Mouse (Mus musculus) activated CD4-positive, CD25-positive, alpha-beta regulatory T cell (primary cell): ENCODE results near the gene Olfr658. TPM values are rescaled to one million over a fixed set of nuclear protein-coding genes. Genes with fewer than 3 reads are reported as not detected.

ENCODE experiments used
- polyA plus RNA-seq, 2 experiments: library from polyadenylated mRNA; unstranded; fragments of 100-300 nt; shearing (Covaris generic); gene quantifications; one replicate each; pipeline ENCODE4 v1.2.1; 2017

Gene Olfr658
- polyA plus RNA-seq: under 1 TPM in 1 of 2 experiments, not detected in 1; 0.42 TPM

GRCm38 (mm10) chr7:104646841-104647482, at the start of gene Olfr658:
Olfr658 (minus strand) TSS chr7:104647305.

GRCm38 (mm10) chr7:104686201-104686600, 39.1 kb upstream of the Olfr658 start, which contains the start of gene Olfr661:
Olfr661 (plus strand) TSS chr7:104686501.

GRCm38 (mm10) chr7:104666453-104666852, 19.3 kb upstream of the Olfr658 start, which contains the start of gene Olfr659:
Olfr659 (plus strand) TSS chr7:104666753.

GRCm38 (mm10) chr7:104624494-104624893, 22.6 kb downstream of the Olfr658 start, which contains the start of gene Olfr657:
Olfr657 (plus strand) TSS chr7:104624794.

GRCm38 (mm10) chr7:104613655-104614054, 33.5 kb downstream of the Olfr658 start, which contains the start of gene Olfr656:
Olfr656 (plus strand) TSS chr7:104613955.

GRCm38 (mm10) chr7:104601679-104602078, 45.4 kb downstream of the Olfr658 start, which contains the start of gene Olfr655:
Olfr655 (minus strand) TSS chr7:104601779.

Other genes starting within 250 kb of the Olfr658 start
- under 1 TPM; 0.47 to 0.86 TPM for gene Trim30c, start 246.5 kb downstream of the Olfr658 start, polyA plus RNA-seq
- 10 to 100 TPM; 54.1 to 86.0 TPM for gene Trim30a, start 182.1 kb downstream of the Olfr658 start, polyA plus RNA-seq
- 10 to 100 TPM; 17.4 to 23.2 TPM for gene Trim30d, start 139.5 kb downstream of the Olfr658 start, polyA plus RNA-seq
- not detected for gene Olfr651, start 97.2 kb downstream of the Olfr658 start, polyA plus RNA-seq
- under 1 TPM in 1 of 2 experiments, not detected in 1; 0.20 TPM for gene Olfr652, start 86.4 kb downstream of the Olfr658 start, polyA plus RNA-seq
- not detected for gene Olfr653, start 70.0 kb downstream of the Olfr658 start, polyA plus RNA-seq
- gene Olfr654, start 60.3 kb downstream of the Olfr658 start, polyA plus RNA-seq: under 1 TPM in 1 of 2 experiments, not detected in 1; 0.09 TPM
- gene Olfr655, start 45.5 kb downstream of the Olfr658 start, polyA plus RNA-seq: under 1 TPM in 1 of 2 experiments, not detected in 1; 0.14 TPM
- gene Olfr656, start 33.4 kb downstream of the Olfr658 start, polyA plus RNA-seq: under 1 TPM in 1 of 2 experiments, not detected in 1; 0.11 TPM
- not detected for gene Olfr657, start 22.5 kb downstream of the Olfr658 start, polyA plus RNA-seq
- under 1 TPM in 1 of 2 experiments, not detected in 1; 0.37 TPM for gene Olfr659, start 19.4 kb upstream of the Olfr658 start, polyA plus RNA-seq
- under 1 TPM in 1 of 2 experiments, not detected in 1; 0.05 TPM for gene Olfr661, start 39.2 kb upstream of the Olfr658 start, polyA plus RNA-seq
- gene Usp17le, start 130.2 kb upstream of the Olfr658 start, polyA plus RNA-seq: not detected
- gene Usp17lb, start 195.3 kb upstream of the Olfr658 start, polyA plus RNA-seq: not detected
- under 1 TPM in 1 of 2 experiments, not detected in 1; 0.27 TPM for gene Usp17la, start 209.7 kb upstream of the Olfr658 start, polyA plus RNA-seq
- not detected for gene Olfr665, start 230.7 kb upstream of the Olfr658 start, polyA plus RNA-seq
- not detected for gene Olfr666, start 248.6 kb upstream of the Olfr658 start, polyA plus RNA-seq